Mouse (Mus musculus) liver, embryonic 11.5 days (tissue): ENCODE measurements at regions not wholly inside any gene's neighbourhood (a gene's known extent, or its start where the extent isn't known, plus 50 kb on each side); places are given as distances from the start of the nearest gene placed in this dataset.

Experiments used
- ATAC-seq: fragments of 200-750 bp; cut with Nextera tagmentation; replicated peaks from 2 replicates; pipeline ENCODE4 v1.8.0; 2017; ENCODE audit warnings: moderate number of reproducible peaks, mild to moderate bottlenecking, moderate TSS enrichment, moderate library complexity; ENCODE audit not compliant: low FRiP score
- DNase-seq: peaks from one replicate; pipeline ENCODE4 v3.0.0-alpha.2; 2017; ENCODE audit warnings: low spot score
- H3K27ac ChIP-seq: fragments of 300-500 bp; sonication (generic); 2 replicates; pipeline ENCODE4 v1.5.1; 2014; ENCODE audit warnings: mild to moderate bottlenecking, low read depth, low read length, control low read depth
- H3K27me3 ChIP-seq: fragments of 300-500 bp; sonication (generic); replicated peaks from 2 replicates; pipeline ENCODE4 v1.6.1; 2014; ENCODE audit warnings: low read length, mixed read lengths; ENCODE audit not compliant: control insufficient read depth, insufficient read depth
- H3K36me3 ChIP-seq: fragments of 300-500 bp; sonication (generic); 2 replicates; pipeline ENCODE4 v1.6.1; 2014; ENCODE audit warnings: mild to moderate bottlenecking, low read length, moderate library complexity, mixed read lengths; ENCODE audit not compliant: control insufficient read depth, insufficient read depth
- H3K4me1 ChIP-seq: fragments of 300-500 bp; sonication (generic); replicated peaks from 2 replicates; pipeline ENCODE4 v1.6.1; 2014; ENCODE audit warnings: low read length, mixed read lengths; ENCODE audit not compliant: control insufficient read depth, insufficient read depth
- H3K4me2 ChIP-seq: fragments of 300-500 bp; sonication (generic); 2 replicates; pipeline ENCODE4 v1.6.1; 2014; ENCODE audit warnings: mild to moderate bottlenecking, control low read depth, moderate library complexity
- H3K4me3 ChIP-seq: fragments of 300-500 bp; sonication (generic); 2 replicates; pipeline ENCODE4 v1.5.1; 2014; ENCODE audit warnings: low read depth, low read length, control low read depth
- H3K9ac ChIP-seq: fragments of 300-500 bp; sonication (generic); 2 replicates; pipeline ENCODE4 v1.6.1; 2014; ENCODE audit warnings: low read depth, low read length, control low read depth
- H3K9me3 ChIP-seq: fragments of 300-500 bp; sonication (generic); 2 replicates; pipeline ENCODE4 v1.6.1; 2016; ENCODE audit warnings: low read length, inconsistent platforms, mixed read lengths; ENCODE audit not compliant: control insufficient read depth
- WGBS: fragments of 180-500 bp; shearing (Covaris S2); extraction: QIAGEN DNeasy Blood & Tissue Kit; methylation state at CpG from one replicate; pipeline ENCODE4 v1.1.7; 2014; 5-methylcytosine and 5-hydroxymethylcytosine counted together

GRCm38 (mm10) chr15:87922091-87922490 is 378.0 kb downstream of the Fam19a5 start:
- Histone ChIP-seq H3K9ac (no peak overlapping the region), H3K4me1 (no peaks in the 10 kb centered on the region), H3K27me3 (no peaks in the 10 kb centered on the region), H3K36me3 (no peaks in the 10 kb centered on the region), H3K4me2 (no peak overlapping the region), H3K27ac (no peak overlapping the region), H3K9me3 (no peaks in the 10 kb centered on the region), H3K4me3 (no peak overlapping the region)
- 72% methylated on average over 9 of the region's 9 CpGs for WGBS
- no peak for DNase-seq
- no peak for ATAC-seq

DNA sequence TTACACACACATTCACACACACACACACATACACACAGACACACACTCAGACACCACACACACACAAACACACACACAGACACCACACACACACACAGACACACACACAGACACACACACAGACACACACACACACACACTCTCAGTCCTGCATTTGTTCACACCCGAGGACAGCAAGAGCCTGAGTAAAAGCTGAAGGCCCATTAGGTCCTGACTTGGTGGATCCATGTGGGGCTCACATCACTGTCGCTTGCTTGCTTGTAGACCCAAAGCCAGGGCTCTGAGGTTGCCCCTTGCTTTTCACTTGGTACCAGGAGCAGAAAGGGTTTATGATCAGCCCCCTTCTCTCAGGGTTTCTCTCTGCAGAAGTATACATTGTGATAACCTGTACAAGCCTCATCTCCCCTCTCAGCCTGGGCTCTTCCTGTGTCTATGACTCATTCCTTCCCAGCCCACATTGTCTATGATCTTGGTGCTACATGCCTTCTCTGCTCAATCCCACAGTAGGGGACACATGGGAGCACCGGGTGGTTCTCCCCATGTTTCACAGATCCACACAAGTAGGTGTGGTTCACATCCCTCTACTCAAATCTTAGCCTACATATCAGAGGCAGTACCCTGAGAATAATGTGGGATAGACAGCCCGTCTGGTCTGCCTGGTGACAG is 378.8 kb downstream of the Fam19a5 start:
- 74% methylated on average over 4 of the region's 4 CpGs for WGBS
- Histone ChIP-seq H3K27ac (no peak overlapping the region), H3K9ac (no peak overlapping the region), H3K4me1 (no peaks in the 10 kb centered on the region), H3K4me3 (no peak overlapping the region), H3K27me3 (no peaks in the 10 kb centered on the region), H3K36me3 (no peaks in the 10 kb centered on the region), H3K4me2 (no peak overlapping the region), H3K9me3 (no peaks in the 10 kb centered on the region)
- DNase-seq (no peak), ATAC-seq (no peak)

DNA sequence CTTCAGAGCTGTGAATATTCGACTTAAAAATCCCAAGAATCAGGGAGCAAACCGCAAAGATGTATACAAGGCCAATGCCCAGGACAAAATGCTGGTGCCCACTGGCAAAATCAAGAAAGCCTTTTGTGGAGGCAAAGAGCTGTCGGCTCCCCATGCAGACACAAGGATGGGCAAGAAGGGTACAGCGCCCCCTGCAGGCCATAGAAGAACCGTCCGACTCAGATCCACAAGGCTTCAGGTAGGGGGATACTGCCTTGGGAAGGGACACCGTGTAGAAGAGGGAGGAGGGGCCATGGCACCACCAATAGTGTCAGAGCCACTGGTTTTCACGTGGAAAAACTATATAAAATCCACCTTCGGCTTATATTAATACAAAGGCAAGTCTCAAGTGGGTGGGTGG is 379.8 kb downstream of the Fam19a5 start:
- Histone ChIP-seq H3K4me1 (no peaks in the 10 kb centered on the region), H3K9ac (no peak overlapping the region), H3K27ac (no peak overlapping the region), H3K36me3 (no peaks in the 10 kb centered on the region), H3K4me2 (no peak overlapping the region), H3K9me3 (no peaks in the 10 kb centered on the region), H3K4me3 (no peak overlapping the region), H3K27me3 (no peaks in the 10 kb centered on the region)
- ATAC-seq (no peak), DNase-seq (no peak)
- 39% methylated on average over 9 of the region's 9 CpGs for WGBS

- Histone ChIP-seq H3K4me2 (no peak overlapping the region), H3K27ac (no peak overlapping the region), H3K27me3 (no peaks in the 10 kb centered on the region), H3K4me3 (no peak overlapping the region), H3K9ac (no peak overlapping the region), H3K36me3 (no peaks in the 10 kb centered on the region), H3K4me1 (no peaks in the 10 kb centered on the region), H3K9me3 (no peaks in the 10 kb centered on the region)
- WGBS: 62% methylated on average over 6 of the region's 6 CpGs
- ATAC-seq (no peak), DNase-seq (no peak)
Observed at GRCm38 (mm10) chr15:87936041-87936440, 391.9 kb downstream of the Fam19a5 start.

DNA sequence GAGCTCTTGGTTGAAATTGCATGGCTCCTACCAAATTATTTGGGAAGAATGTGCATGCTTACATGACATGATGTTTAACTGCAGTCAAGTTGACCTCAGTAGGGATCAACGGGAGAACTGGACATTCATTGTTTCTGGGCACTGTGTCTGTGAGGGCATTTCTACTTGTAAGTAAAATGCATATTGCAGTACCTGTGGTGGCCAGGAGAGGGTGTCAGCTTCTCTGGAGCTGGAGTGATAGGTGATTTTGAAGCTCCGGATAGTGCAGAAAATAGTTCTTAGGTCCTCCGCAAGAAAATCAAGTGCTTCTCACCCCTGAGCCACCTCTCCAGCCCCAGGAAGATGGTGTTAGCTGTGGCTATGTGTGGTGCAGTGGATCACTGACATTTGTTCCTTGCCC is 396.7 kb downstream of the Fam19a5 start:
- Histone ChIP-seq H3K4me3 (no peak overlapping the region), H3K4me1 (no peaks in the 10 kb centered on the region), H3K4me2 (no peak overlapping the region), H3K27ac (no peak overlapping the region), H3K36me3 (no peaks in the 10 kb centered on the region), H3K9ac (no peak overlapping the region), H3K27me3 (no peaks in the 10 kb centered on the region), H3K9me3 (no peaks in the 10 kb centered on the region)
- no peak for ATAC-seq
- 55% methylated on average over 3 of the region's 3 CpGs for WGBS
- no peak for DNase-seq

DNA sequence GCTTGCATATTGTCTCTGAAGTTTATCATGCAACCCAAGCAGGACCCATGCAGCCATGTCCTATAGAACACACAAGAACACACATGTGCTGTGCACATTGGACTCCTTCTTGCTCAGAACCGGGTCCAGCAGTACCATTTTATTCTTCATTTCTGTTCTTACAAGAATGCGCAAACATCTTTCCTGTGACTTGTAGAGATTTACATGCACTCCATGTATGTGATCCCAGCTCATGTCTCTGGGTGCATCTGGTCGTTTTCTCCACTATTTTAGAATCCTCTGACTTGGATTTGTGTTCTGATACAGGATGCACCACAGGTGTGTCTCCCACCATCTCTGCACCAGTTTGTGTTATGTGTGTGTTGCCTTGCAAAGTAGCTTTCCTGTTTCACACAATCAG is 408.4 kb downstream of the Fam19a5 start:
- WGBS: 69% methylated on average over 3 of the region's 3 CpGs
- H3K27ac ChIP-seq: no peak overlapping the region
- H3K4me2 ChIP-seq: no peak overlapping the region
- DNase-seq: no peak
- no peak overlapping the region for H3K4me3 ChIP-seq
- no peak for ATAC-seq
- H3K9me3 ChIP-seq: no peaks in the 10 kb centered on the region
- H3K27me3 ChIP-seq: no peaks in the 10 kb centered on the region
- no peak overlapping the region for H3K9ac ChIP-seq
- H3K36me3 ChIP-seq: no peaks in the 10 kb centered on the region
- no peaks in the 10 kb centered on the region for H3K4me1 ChIP-seq

DNA sequence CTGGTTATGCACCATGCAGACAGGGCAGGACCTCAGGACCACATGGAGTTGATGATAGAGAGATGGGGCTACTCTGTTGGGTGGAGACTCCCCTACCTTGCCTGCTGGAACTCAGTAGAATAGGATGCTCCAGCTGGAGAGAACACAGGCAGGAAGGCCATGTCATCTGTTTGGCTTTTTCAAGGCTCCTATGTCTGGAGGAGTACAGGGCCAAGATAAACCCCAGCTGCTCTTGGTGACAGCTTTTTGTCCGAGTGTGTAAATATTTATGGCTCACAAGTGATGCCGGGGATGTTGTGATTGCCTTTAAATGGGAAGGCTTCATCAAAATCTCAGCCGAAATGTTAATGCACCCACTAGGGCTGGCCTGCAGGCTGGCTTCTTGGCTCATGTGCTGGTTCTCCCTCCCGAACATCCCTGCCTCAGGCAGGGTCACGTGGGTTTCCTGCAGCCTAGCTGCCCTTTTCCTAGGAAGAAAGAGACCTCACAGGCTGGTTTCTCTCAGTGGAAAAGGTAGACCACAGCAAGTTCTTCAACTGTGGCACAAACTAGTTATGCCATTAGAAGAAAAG is 411.7 kb downstream of the Fam19a5 start:
- Histone ChIP-seq H3K27ac (no peak overlapping the region), H3K4me1 (no peaks in the 10 kb centered on the region), H3K36me3 (no peaks in the 10 kb centered on the region), H3K4me3 (no peak overlapping the region), H3K4me2 (no peak overlapping the region), H3K27me3 (no peaks in the 10 kb centered on the region), H3K9me3 (no peaks in the 10 kb centered on the region), H3K9ac (no peak overlapping the region)
- DNase-seq: no peak
- 54% methylated on average over 5 of the region's 5 CpGs for WGBS
- ATAC-seq: no peak

GRCm38 (mm10) chr15:87958866-87959265 is 414.8 kb downstream of the Fam19a5 start:
- Histone ChIP-seq H3K4me3 (no peak overlapping the region), H3K9ac (no peak overlapping the region), H3K27ac (no peak overlapping the region), H3K4me1 (no peaks in the 10 kb centered on the region), H3K36me3 (no peaks in the 10 kb centered on the region), H3K4me2 (no peak overlapping the region), H3K27me3 (no peaks in the 10 kb centered on the region), H3K9me3 (no peaks in the 10 kb centered on the region)
- no peak for ATAC-seq
- no peak for DNase-seq
- 62% methylated on average over 1 of the region's 1 CpGs for WGBS

GRCm38 (mm10) chr15:87972641-87973040 is 428.5 kb downstream of the Fam19a5 start:
- DNase-seq: no peak
- Histone ChIP-seq H3K9ac (no peak overlapping the region), H3K4me3 (no peak overlapping the region), H3K9me3 (no peaks in the 10 kb centered on the region), H3K27ac (no peak overlapping the region), H3K27me3 (no peaks in the 10 kb centered on the region), H3K36me3 (no peaks in the 10 kb centered on the region), H3K4me2 (no peak overlapping the region), H3K4me1 (no peaks in the 10 kb centered on the region)
- WGBS: 81% methylated on average over 6 of the region's 6 CpGs
- ATAC-seq: no peak
